Mouse (Mus musculus): ENCODE data around the gene Tmem51.
"Not testable (repeated sequence)": the region's sequence is repeated elsewhere in the genome, so short reads cannot be mapped to it uniquely, and the experiment has no call there.

The Tmem51 gene

GRCm38 (mm10) chr4:141996086-141996485 lies 88.0 kb downstream of the Tmem51 start:
- Histone ChIP-seq H3K4me1 (replicated peaks; ENCODE audit: low read depth, low read length) (peaks cover 68% of the 10 kb centered on the region), H3K4me3 (replicated peaks; ENCODE audit: low read length) (no peak overlapping the region), H3K9me3 (ENCODE audit: low read length) (no peaks in the 10 kb centered on the region), H3K27me3 (ENCODE audit: insufficient read depth, low read length) (no peaks in the 10 kb centered on the region), H3K36me3 (ENCODE audit: insufficient read depth, low read length) (no peaks in the 10 kb centered on the region)
- TF ChIP-seq POU5F1 (IDR thresholded peaks at IDR 0.05; ENCODE audit: borderline replicate concordance, low read length) (no peak), NANOG (IDR thresholded peaks at IDR 0.05; ENCODE audit: borderline replicate concordance, low read length) (no peak), CTCF (conservative IDR thresholded peaks at IDR 0.05; ENCODE audit: low read length) (no peak)

- H3K4me1 ChIP-seq (replicated peaks; ENCODE audit: low read depth, low read length) = peaks cover 60% of the 10 kb centered on the region
- H3K9me3 ChIP-seq (ENCODE audit: low read length); H3K36me3 ChIP-seq (ENCODE audit: insufficient read depth, low read length); H3K27me3 ChIP-seq (ENCODE audit: insufficient read depth, low read length): not testable (repeated sequence)
- H3K4me3 ChIP-seq (replicated peaks; ENCODE audit: low read length) = 0 out of 2 replicates have a peak overlapping the region, but pooled peaks have one; percentile 14
Observed at GRCm38 (mm10) chr4:141994062-141994471, 90.0 kb downstream of the Tmem51 start.

DNA sequence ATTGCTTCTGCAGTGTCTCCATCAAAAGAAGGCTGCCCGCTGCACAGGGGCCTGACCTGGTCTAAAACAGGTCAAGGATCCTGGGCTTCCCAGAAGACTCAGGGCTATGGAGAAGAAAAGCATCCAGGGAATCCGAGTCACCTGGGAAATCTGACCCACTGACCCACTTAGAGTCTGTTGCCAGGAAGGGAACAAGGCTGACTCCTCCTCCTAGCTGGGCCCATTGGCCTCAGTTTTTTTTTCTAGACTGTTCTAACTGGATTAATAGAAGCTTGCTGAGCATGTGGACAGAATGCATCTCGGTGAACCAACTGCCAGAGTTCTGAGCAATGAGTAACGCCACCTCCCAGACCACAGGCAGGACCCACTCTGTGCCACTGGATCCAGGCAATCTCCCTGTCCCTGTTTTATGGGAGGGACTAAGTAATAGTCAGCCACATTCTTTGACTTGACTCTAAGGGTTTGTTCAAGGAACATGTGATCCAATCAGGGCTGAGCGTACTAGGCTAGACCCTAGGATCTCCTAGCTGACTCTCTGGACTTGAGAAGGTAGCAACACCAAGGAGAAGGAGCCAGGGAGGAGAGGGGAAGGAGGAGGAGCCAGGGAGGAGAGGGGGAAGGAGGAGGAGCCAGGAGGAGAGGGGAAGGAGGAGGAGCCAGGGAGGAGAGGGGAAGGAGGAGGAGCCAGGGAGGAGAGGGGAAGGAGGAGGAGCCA lies 90.6 kb downstream of the Tmem51 start:
- Histone ChIP-seq H3K4me1 (replicated peaks; ENCODE audit: low read depth, low read length) (peaks cover 57% of the 10 kb centered on the region), H3K9me3 (ENCODE audit: low read length) (no peaks in the 10 kb centered on the region), H3K36me3 (ENCODE audit: insufficient read depth, low read length) (no peaks in the 10 kb centered on the region), H3K4me3 (replicated peaks; ENCODE audit: low read length) (no peak overlapping the region), H3K27me3 (ENCODE audit: insufficient read depth, low read length) (no peaks in the 10 kb centered on the region)
- TF ChIP-seq NANOG (IDR thresholded peaks at IDR 0.05; ENCODE audit: borderline replicate concordance, low read length) (no peak), CTCF (conservative IDR thresholded peaks at IDR 0.05; ENCODE audit: low read length) (no peak), POU5F1 (IDR thresholded peaks at IDR 0.05; ENCODE audit: borderline replicate concordance, low read length) (no peak)

- peaks cover 49% of the 10 kb centered on the region for H3K4me1 ChIP-seq (replicated peaks; ENCODE audit: low read depth, low read length)
- H3K27me3 ChIP-seq (ENCODE audit: insufficient read depth, low read length) = no peaks in the 10 kb centered on the region
- no peak overlapping the region for H3K4me3 ChIP-seq (replicated peaks; ENCODE audit: low read length)
- no peaks in the 10 kb centered on the region for H3K9me3 ChIP-seq (ENCODE audit: low read length)
- no peaks in the 10 kb centered on the region for H3K36me3 ChIP-seq (ENCODE audit: insufficient read depth, low read length)
- TF ChIP-seq CTCF (conservative IDR thresholded peaks at IDR 0.05; ENCODE audit: low read length) (no peak), POU5F1 (IDR thresholded peaks at IDR 0.05; ENCODE audit: borderline replicate concordance, low read length) (no peak), NANOG (IDR thresholded peaks at IDR 0.05; ENCODE audit: borderline replicate concordance, low read length) (no peak)
Observed at GRCm38 (mm10) chr4:141992530-141993204, 91.4 kb downstream of the Tmem51 start.

DNA sequence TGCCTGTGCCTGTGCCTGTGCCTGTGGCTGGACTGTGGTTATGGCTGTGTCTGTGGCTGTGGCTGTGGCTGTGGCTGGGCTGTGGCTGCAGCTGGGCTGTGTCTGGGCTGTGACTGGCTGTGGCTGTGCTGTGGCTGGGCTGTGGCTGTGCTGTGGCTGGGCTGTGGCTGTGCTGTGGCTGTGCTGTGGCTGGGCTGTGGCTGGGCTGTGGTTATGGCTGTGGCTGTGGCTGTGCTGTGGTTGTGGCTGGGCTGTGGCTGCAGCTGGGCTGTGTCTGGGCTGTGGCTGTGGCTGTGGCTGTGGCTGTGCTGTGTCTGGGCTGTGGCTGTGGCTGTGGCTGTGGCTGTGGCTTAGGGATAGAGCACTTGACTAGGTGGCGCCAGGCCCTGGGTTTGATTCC lies 95.9 kb downstream of the Tmem51 start:
- H3K4me1 ChIP-seq (replicated peaks; ENCODE audit: low read depth, low read length) = peaks cover 20% of the 10 kb centered on the region
- TF ChIP-seq POU5F1 (IDR thresholded peaks at IDR 0.05; ENCODE audit: borderline replicate concordance, low read length) (no peak), NANOG (IDR thresholded peaks at IDR 0.05; ENCODE audit: borderline replicate concordance, low read length) (no peak)
- no peak overlapping the region for H3K4me3 ChIP-seq (replicated peaks; ENCODE audit: low read length)
- no peaks in the 10 kb centered on the region for H3K27me3 ChIP-seq (ENCODE audit: insufficient read depth, low read length)
- no peaks in the 10 kb centered on the region for H3K36me3 ChIP-seq (ENCODE audit: insufficient read depth, low read length)
- no peaks in the 10 kb centered on the region for H3K9me3 ChIP-seq (ENCODE audit: low read length)

DNA sequence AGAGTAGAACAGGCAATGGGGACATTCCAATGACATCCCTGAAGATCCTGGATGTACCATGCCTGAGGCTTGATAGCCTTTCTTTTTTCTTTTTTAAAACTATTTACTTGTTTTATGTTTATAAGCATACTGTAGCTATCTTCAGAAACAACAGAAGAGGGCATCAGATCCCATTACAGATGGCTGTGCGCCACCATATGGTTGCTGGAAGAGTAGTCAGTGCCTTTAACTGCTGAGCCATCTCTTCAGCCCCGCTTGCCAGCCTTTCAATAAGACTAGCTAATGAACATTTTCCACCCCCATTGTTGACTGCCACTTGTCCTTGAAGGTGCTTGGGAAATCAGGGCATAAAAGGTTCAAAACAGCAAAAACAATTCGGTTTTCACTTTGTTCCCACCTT lies 100.4 kb downstream of the Tmem51 start:
- H3K4me3 ChIP-seq (replicated peaks; ENCODE audit: low read length) = no peak overlapping the region
- H3K27me3 ChIP-seq (ENCODE audit: insufficient read depth, low read length) = no peaks in the 10 kb centered on the region
- H3K36me3 ChIP-seq (ENCODE audit: insufficient read depth, low read length) = no peaks in the 10 kb centered on the region
- TF ChIP-seq NANOG (IDR thresholded peaks at IDR 0.05; ENCODE audit: borderline replicate concordance, low read length) = no peak
- no peak for TF ChIP-seq POU5F1 (IDR thresholded peaks at IDR 0.05; ENCODE audit: borderline replicate concordance, low read length)
- TF ChIP-seq CTCF (conservative IDR thresholded peaks at IDR 0.05; ENCODE audit: low read length) = no peak
- no peaks in the 10 kb centered on the region for H3K9me3 ChIP-seq (ENCODE audit: low read length)
- peaks cover 9% of the 10 kb centered on the region for H3K4me1 ChIP-seq (replicated peaks; ENCODE audit: low read depth, low read length)

DNA sequence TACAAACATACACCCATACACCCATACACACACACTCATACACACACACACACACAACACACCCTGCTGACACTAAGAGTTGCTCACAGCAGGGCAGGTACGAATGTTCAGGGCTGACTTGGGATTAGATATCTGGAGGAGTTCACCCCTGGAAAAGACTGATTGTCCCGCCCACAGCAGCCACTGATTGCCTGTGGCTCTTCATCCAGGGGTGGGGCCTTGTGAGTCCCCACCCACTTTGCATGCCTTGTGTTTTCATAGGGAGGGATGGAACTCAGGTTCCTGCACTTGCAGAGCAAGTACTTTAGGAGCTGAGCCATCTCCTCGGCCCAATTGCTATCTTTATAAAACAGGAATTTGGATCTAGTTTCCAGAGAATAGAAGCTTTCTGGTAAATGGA lies 102.6 kb downstream of the Tmem51 start:
- H3K4me1 ChIP-seq (replicated peaks; ENCODE audit: low read depth, low read length) = peaks cover 9% of the 10 kb centered on the region
- TF ChIP-seq NANOG (IDR thresholded peaks at IDR 0.05; ENCODE audit: borderline replicate concordance, low read length) (no peak), POU5F1 (IDR thresholded peaks at IDR 0.05; ENCODE audit: borderline replicate concordance, low read length) (no peak), CTCF (conservative IDR thresholded peaks at IDR 0.05; ENCODE audit: low read length) (no peak)

More for the DNA sequence above, 102.6 kb downstream of the Tmem51 start:
- Histone ChIP-seq H3K4me3 (replicated peaks; ENCODE audit: low read length) (no peak overlapping the region), H3K27me3 (ENCODE audit: insufficient read depth, low read length) (no peaks in the 10 kb centered on the region), H3K36me3 (ENCODE audit: insufficient read depth, low read length) (no peaks in the 10 kb centered on the region), H3K9me3 (ENCODE audit: low read length) (no peaks in the 10 kb centered on the region)
